Mouse (Mus musculus): ENCODE results near the gene Arhgap44.

GRCm38 (mm10) chr11:65204651-65205050 lies 41.9 kb upstream of the Arhgap44 start:
- TF ChIP-seq CTCF (IDR thresholded peaks at IDR 0.05; ENCODE audit: control insufficient read depth, insufficient read depth, insufficient read length) (no peak), USF1 (IDR thresholded peaks at IDR 0.05; ENCODE audit: low read depth) (no peak)
